Mouse (Mus musculus): ENCODE data around the gene Mpz. TPM values are rescaled to one million over a fixed set of nuclear protein-coding genes. Genes with fewer than 3 reads are reported as not detected.
A peak's percentile ranks its signal among the peaks of the same experiment; 100 is the strongest.

The Mpz gene
- polyA plus RNA-seq, 1 experiment from 2014 or later, result 0.51 TPM

DNA sequence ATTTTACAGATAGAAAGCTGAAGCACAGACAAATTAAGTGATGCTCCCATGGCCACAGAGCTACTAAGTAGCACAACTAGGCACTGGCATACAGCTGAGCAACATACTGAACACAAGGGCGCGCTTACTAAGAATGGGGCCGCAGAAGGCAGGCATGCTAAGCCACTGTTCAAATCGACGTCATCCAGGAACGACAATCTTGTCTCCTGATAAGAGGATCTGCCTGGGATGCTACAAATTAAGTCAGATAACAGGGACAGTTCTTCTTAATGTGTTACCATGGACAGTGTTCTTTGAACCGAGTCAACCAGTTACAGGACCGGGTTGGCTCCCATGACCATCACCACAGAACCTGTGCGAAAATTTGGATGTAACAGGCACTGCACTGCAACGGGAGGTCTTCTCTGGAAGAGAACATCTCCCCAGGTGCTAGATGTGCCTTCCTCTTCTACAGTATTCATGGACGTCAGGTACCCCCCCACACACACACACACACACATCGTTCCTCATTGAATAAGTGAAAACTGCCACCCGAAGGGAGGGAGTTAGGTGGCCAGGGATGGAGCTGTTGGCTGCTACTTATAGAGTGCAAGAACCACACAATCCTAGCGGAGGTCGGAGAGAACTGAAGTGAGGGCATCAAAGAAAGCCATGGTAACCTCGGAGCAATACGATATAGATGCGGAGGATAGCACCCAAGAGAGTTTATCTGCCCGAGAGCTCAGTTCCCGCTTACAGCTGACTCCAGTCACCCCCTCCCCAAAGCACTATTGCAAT, 44.7 kb downstream of the Mpz start:
- DNase-seq (peak; percentile 55), ATAC-seq (ENCODE audit: low FRiP score, low TSS enrichment) (no peak)
- peaks cover 36% of the 10 kb centered on the region for H3K4me1 ChIP-seq (ENCODE audit: control insufficient read depth, insufficient read depth, low read length)
- no peaks in the 10 kb centered on the region for H3K36me3 ChIP-seq (ENCODE audit: control insufficient read depth, insufficient read depth, low read length)
- peaks cover 17% of the 10 kb centered on the region for H3K27me3 ChIP-seq (ENCODE audit: control insufficient read depth, insufficient read depth, low read length)
- H3K9ac ChIP-seq (replicated peaks; ENCODE audit: low read length), result peak overlapping the region; percentile 57; the same call in 1 of the 2 replicates
- H3K4me2 ChIP-seq (ENCODE audit: low read length), result peak overlapping the region; percentile 97
- peak overlapping the region; percentile 63 for H3K4me3 ChIP-seq (replicated peaks; ENCODE audit: low read depth, low read length)
- H3K9me3 ChIP-seq (ENCODE audit: control insufficient read depth, low read length), result no peaks in the 10 kb centered on the region
- no peak overlapping the region for H3K27ac ChIP-seq (replicated peaks; ENCODE audit: low read depth, low read length)
- WGBS, result 4% methylated on average over 20 of the region's 20 CpGs

GRCm38 (mm10) chr1:171195887-171196397, 45.4 kb downstream of the Mpz start, which contains the start of gene Pcp4l1:
Gene Pcp4l1, minus strand, starts transcription at chr1:171196268.
- Histone ChIP-seq H3K4me2 (ENCODE audit: low read length) (peak within 1 kb of the TSS; percentile 97), H3K9ac (replicated peaks; ENCODE audit: low read length) (peak within 1 kb of the TSS; percentile 57), H3K27ac (replicated peaks; ENCODE audit: low read depth, low read length) (no peak within 1 kb of the TSS), H3K4me3 (replicated peaks; ENCODE audit: low read depth, low read length) (peak within 1 kb of the TSS; percentile 63), H3K36me3 (ENCODE audit: control insufficient read depth, insufficient read depth, low read length) (no peaks in the 10 kb centered on the region), H3K9me3 (ENCODE audit: control insufficient read depth, low read length) (no peaks in the 10 kb centered on the region), H3K27me3 (ENCODE audit: control insufficient read depth, insufficient read depth, low read length) (peaks cover 17% of the 10 kb centered on the region), H3K4me1 (ENCODE audit: control insufficient read depth, insufficient read depth, low read length) (peaks cover 36% of the 10 kb centered on the region)
- DNase-seq, result peak; percentile 76
- 0% methylated on average over 33 of the region's 33 CpGs for WGBS
- ATAC-seq (ENCODE audit: low FRiP score, low TSS enrichment), result peak; percentile 71

DNA sequence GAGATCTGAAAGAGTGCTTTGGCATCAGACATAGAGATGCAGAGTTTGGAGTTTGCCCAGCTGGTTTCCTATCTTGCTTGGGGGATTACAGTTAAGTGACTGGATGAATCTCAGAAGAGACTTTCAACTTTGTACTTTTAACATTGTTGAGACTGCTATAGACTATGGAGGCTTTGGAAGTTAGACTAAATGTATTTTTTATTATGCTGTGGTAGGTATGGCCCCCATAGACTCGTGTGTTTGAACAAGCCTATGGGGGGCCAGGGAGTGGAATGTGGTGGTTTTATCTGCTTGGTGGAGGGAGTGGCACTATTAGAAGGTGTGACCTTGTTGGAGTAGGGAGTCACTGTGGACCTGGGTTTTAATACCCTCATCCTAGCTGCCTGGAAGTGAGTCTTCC, 49.0 kb downstream of the Mpz start:
- Histone ChIP-seq H3K27me3 (ENCODE audit: control insufficient read depth, insufficient read depth, low read length) (peaks cover 17% of the 10 kb centered on the region), H3K27ac (replicated peaks; ENCODE audit: low read depth, low read length) (no peak overlapping the region), H3K9ac (replicated peaks; ENCODE audit: low read length) (no peak overlapping the region), H3K4me1 (ENCODE audit: control insufficient read depth, insufficient read depth, low read length) (peaks cover 13% of the 10 kb centered on the region), H3K4me3 (replicated peaks; ENCODE audit: low read depth, low read length) (no peak overlapping the region), H3K4me2 (ENCODE audit: low read length) (no peak overlapping the region), H3K9me3 (ENCODE audit: control insufficient read depth, low read length) (no peaks in the 10 kb centered on the region), H3K36me3 (ENCODE audit: control insufficient read depth, insufficient read depth, low read length) (no peaks in the 10 kb centered on the region)
- WGBS, result 76% methylated on average over 1 of the region's 1 CpGs
- no peak for ATAC-seq (ENCODE audit: low FRiP score, low TSS enrichment)
- no peak for DNase-seq

DNA sequence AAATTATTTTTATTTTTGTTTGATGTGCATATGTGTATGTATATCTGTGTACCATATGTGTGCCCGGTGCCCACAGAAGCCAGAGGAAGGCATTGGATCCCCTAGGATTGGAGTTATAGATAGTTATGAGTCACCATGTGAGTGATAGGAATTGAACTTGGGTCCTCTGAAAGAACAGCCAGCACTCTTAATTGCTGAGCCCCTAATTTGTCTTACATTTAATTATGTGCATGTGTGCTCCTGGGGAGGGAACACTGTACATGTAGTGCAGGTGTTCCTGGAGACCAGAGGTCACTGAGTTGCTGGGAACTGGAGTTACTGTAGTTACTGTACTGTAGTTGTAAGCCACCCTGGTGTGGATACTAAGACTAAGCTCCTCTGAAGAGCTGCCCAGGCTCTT, 50.3 kb downstream of the Mpz start:
- Histone ChIP-seq H3K4me2 (ENCODE audit: low read length) (no peak overlapping the region), H3K4me3 (replicated peaks; ENCODE audit: low read depth, low read length) (no peak overlapping the region), H3K4me1 (ENCODE audit: control insufficient read depth, insufficient read depth, low read length) (peaks cover 6% of the 10 kb centered on the region; the same call in 1 of the 2 replicates), H3K27ac (replicated peaks; ENCODE audit: low read depth, low read length) (no peak overlapping the region), H3K9ac (replicated peaks; ENCODE audit: low read length) (no peak overlapping the region), H3K9me3 (ENCODE audit: control insufficient read depth, low read length) (no peaks in the 10 kb centered on the region), H3K27me3 (ENCODE audit: control insufficient read depth, insufficient read depth, low read length) (peaks cover 11% of the 10 kb centered on the region), H3K36me3 (ENCODE audit: control insufficient read depth, insufficient read depth, low read length) (no peaks in the 10 kb centered on the region)
- no peak for ATAC-seq (ENCODE audit: low FRiP score, low TSS enrichment)
- WGBS, result 97% methylated on average over 1 of the region's 1 CpGs
- DNase-seq, result no peak

DNA sequence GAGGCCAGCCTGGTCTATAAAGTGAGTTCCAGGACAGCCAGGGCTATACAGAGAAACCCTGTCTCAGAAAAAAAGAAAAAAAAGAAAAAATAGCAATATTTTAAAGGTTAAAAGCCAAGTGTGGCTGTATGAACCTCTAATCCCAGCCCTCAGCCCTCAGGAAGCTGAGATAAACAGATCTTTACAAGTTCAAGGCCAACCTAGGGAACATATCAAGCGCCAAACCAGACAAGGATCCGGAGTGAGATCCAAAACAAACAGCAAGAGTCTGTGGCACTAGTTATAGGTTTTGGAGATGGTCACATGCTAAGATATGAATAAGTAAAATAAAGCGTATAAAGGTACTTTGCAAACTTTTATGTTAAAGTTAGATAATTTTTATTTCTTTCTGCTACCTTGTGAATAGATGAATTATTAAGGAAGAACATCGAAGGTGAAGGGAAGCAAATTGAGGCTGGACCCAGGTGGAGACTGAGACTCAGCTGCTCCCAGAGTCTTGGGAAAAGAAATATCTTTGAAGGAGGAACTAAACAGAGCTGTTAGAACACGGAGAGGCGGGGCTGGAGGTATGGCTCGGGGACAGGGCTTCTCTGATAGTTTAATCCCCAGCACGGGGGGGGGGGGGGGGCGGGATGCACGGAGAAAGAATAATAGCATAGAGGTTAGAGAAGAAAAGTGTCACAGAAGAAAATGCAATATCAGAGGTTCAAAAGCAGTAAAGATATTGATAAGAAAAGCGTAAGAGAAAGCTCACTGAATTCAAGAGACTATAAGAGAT, 53.1 kb downstream of the Mpz start:
- DNase-seq (no peak), ATAC-seq (ENCODE audit: low FRiP score, low TSS enrichment) (no peak)
- no peak overlapping the region for H3K4me3 ChIP-seq (replicated peaks; ENCODE audit: low read depth, low read length)
- no peaks in the 10 kb centered on the region for H3K27me3 ChIP-seq (ENCODE audit: control insufficient read depth, insufficient read depth, low read length)
- H3K27ac ChIP-seq (replicated peaks; ENCODE audit: low read depth, low read length), result no peak overlapping the region
- no peaks in the 10 kb centered on the region for H3K4me1 ChIP-seq (ENCODE audit: control insufficient read depth, insufficient read depth, low read length)
- no peaks in the 10 kb centered on the region for H3K9me3 ChIP-seq (ENCODE audit: control insufficient read depth, low read length)
- no peaks in the 10 kb centered on the region for H3K36me3 ChIP-seq (ENCODE audit: control insufficient read depth, insufficient read depth, low read length)
- H3K4me2 ChIP-seq (ENCODE audit: low read length), result no peak overlapping the region
- no peak overlapping the region for H3K9ac ChIP-seq (replicated peaks; ENCODE audit: low read length)
- 56% methylated on average over 10 of the region's 11 CpGs for WGBS

- H3K4me2 ChIP-seq (ENCODE audit: low read length), result no peak overlapping the region
- H3K9ac ChIP-seq (replicated peaks; ENCODE audit: low read length), result no peak overlapping the region
- H3K4me3 ChIP-seq (replicated peaks; ENCODE audit: low read depth, low read length), result no peak overlapping the region
- H3K27me3 ChIP-seq (ENCODE audit: control insufficient read depth, insufficient read depth, low read length), result no peaks in the 10 kb centered on the region
- 72% methylated on average over 7 of the region's 7 CpGs for WGBS
- H3K27ac ChIP-seq (replicated peaks; ENCODE audit: low read depth, low read length), result no peak overlapping the region
- no peaks in the 10 kb centered on the region for H3K4me1 ChIP-seq (ENCODE audit: control insufficient read depth, insufficient read depth, low read length)
- DNase-seq (no peak), ATAC-seq (ENCODE audit: low FRiP score, low TSS enrichment) (no peak)
- no peaks in the 10 kb centered on the region for H3K36me3 ChIP-seq (ENCODE audit: control insufficient read depth, insufficient read depth, low read length)
- no peaks in the 10 kb centered on the region for H3K9me3 ChIP-seq (ENCODE audit: control insufficient read depth, low read length)
Measured at GRCm38 (mm10) chr1:171204249-171204644, 53.7 kb downstream of the Mpz start.

GRCm38 (mm10) chr1:171205704-171206493, 55.4 kb downstream of the Mpz start:
- H3K4me3 ChIP-seq (replicated peaks; ENCODE audit: low read depth, low read length), result no peak overlapping the region
- whole genome bisulfite sequencing, result 52% methylated on average over 6 of the region's 6 CpGs
- no peak overlapping the region for H3K27ac ChIP-seq (replicated peaks; ENCODE audit: low read depth, low read length)
- ATAC-seq (ENCODE audit: low FRiP score, low TSS enrichment) (no peak), DNase-seq (peak; percentile 2)
- H3K36me3 ChIP-seq (ENCODE audit: control insufficient read depth, insufficient read depth, low read length), result no peaks in the 10 kb centered on the region
- H3K4me1 ChIP-seq (ENCODE audit: control insufficient read depth, insufficient read depth, low read length), result no peaks in the 10 kb centered on the region
- no peaks in the 10 kb centered on the region for H3K27me3 ChIP-seq (ENCODE audit: control insufficient read depth, insufficient read depth, low read length)
- H3K9ac ChIP-seq (replicated peaks; ENCODE audit: low read length), result no peak overlapping the region
- H3K9me3 ChIP-seq (ENCODE audit: control insufficient read depth, low read length), result no peaks in the 10 kb centered on the region
- H3K4me2 ChIP-seq (ENCODE audit: low read length), result no peak overlapping the region

- no peak for ATAC-seq (ENCODE audit: low FRiP score, low TSS enrichment)
- Histone ChIP-seq H3K4me2 (ENCODE audit: low read length) (no peak overlapping the region), H3K4me1 (ENCODE audit: control insufficient read depth, insufficient read depth, low read length) (no peaks in the 10 kb centered on the region), H3K4me3 (replicated peaks; ENCODE audit: low read depth, low read length) (no peak overlapping the region), H3K9ac (replicated peaks; ENCODE audit: low read length) (no peak overlapping the region), H3K27me3 (ENCODE audit: control insufficient read depth, insufficient read depth, low read length) (no peaks in the 10 kb centered on the region), H3K27ac (replicated peaks; ENCODE audit: low read depth, low read length) (no peak overlapping the region), H3K9me3 (ENCODE audit: control insufficient read depth, low read length) (no peaks in the 10 kb centered on the region), H3K36me3 (ENCODE audit: control insufficient read depth, insufficient read depth, low read length) (no peaks in the 10 kb centered on the region)
- WGBS, result 24% methylated on average over 4 of the region's 4 CpGs
- no peak for DNase-seq
Measured at GRCm38 (mm10) chr1:171209409-171209808, 58.9 kb downstream of the Mpz start.
